Mouse (Mus musculus) intestine, embryonic 14.5 days (tissue): ENCODE measurements around the gene Lamtor3. TPM values are rescaled to one million over a fixed set of nuclear protein-coding genes. Genes with fewer than 3 reads are reported as not detected.
"Not testable (repeated sequence)": the region's sequence is repeated elsewhere in the genome, so short reads cannot be mapped to it uniquely, and the experiment has no call there.

Experiments used
- ATAC-seq: fragments of 200-750 bp; cut with Nextera tagmentation; replicated peaks from 2 replicates; pipeline ENCODE4 v1.8.0; 2017; ENCODE audit warnings: low read depth, moderate number of reproducible peaks, moderate TSS enrichment, moderate library complexity; ENCODE audit not compliant: low FRiP score, low TSS enrichment
- DNase-seq: peaks from one replicate; pipeline ENCODE4 v3.0.0-alpha.2; 2018; ENCODE audit warnings: low spot score
- H3K27ac ChIP-seq: fragments of 300-500 bp; sonication (generic); 2 replicates; pipeline ENCODE4 v1.5.1; 2014; ENCODE audit warnings: low read depth, mild to moderate bottlenecking, control low read depth
- H3K27me3 ChIP-seq: fragments of 300-500 bp; sonication (generic); replicated peaks from 2 replicates; pipeline ENCODE4 v1.6.1; 2014; ENCODE audit warnings: low read length, control low read depth; ENCODE audit not compliant: control insufficient read depth, insufficient read depth
- H3K36me3 ChIP-seq: fragments of 300-500 bp; sonication (generic); 2 replicates; pipeline ENCODE4 v1.6.1; 2014; ENCODE audit warnings: low read length, control low read depth; ENCODE audit not compliant: control insufficient read depth, insufficient read depth
- H3K4me1 ChIP-seq: fragments of 300-500 bp; sonication (generic); replicated peaks from 2 replicates; pipeline ENCODE4 v1.6.1; 2014; ENCODE audit warnings: low read length, control low read depth, mixed read lengths; ENCODE audit not compliant: control insufficient read depth, insufficient read depth
- H3K4me2 ChIP-seq: fragments of 300-500 bp; sonication (generic); 2 replicates; pipeline ENCODE4 v1.6.1; 2014; ENCODE audit warnings: low read length
- H3K4me3 ChIP-seq: fragments of 300-500 bp; sonication (generic); 2 replicates; pipeline ENCODE4 v1.5.1; 2014; ENCODE audit warnings: low read depth, low read length, control low read depth, mixed read lengths
- H3K9ac ChIP-seq: fragments of 300-500 bp; sonication (generic); 2 replicates; pipeline ENCODE4 v1.6.1; 2014; ENCODE audit warnings: mild to moderate bottlenecking, low read length
- H3K9me3 ChIP-seq: fragments of 300-500 bp; sonication (generic); 2 replicates; pipeline ENCODE4 v1.6.1; 2016; ENCODE audit warnings: low read length, control low read depth; ENCODE audit not compliant: control insufficient read depth
- WGBS: fragments of 180-500 bp; shearing (Covaris S2); extraction: QIAGEN DNeasy Blood & Tissue Kit; methylation state at CpG from one replicate; pipeline ENCODE4 v1.1.7; 2014; 5-methylcytosine and 5-hydroxymethylcytosine counted together
- polyA plus RNA-seq: library from polyadenylated mRNA; unstranded; fragments of >200 nt; fragmentation: Nextera tagmentation; extraction: Ambion mirVana; gene quantifications from 2 replicates; pipeline ENCODE4 v1.2.1, GENCODE M21; 2014

Gene Lamtor3
- polyA plus RNA-seq, 1 experiment from 2014 or later: 110 TPM

DNA sequence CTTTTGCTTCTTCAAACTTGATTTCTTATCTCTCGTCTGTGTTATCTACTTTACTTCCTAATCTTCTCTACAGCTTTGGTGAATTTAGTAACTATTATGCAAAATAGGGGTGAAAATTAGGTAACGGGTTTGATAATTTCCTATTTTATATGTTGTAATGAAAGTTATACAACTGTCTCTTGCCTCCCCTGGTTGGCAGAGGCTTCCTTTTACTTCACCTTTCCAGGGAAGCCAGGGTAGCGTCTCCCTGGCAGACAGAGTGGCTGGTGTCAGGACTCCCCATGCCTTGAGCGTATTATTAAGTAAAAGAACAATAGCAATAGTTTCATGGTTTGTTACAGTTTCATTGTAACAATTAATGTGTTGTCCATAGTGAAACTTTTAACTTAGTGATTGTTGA is 24.5 kb upstream of the Lamtor3 start:
- H3K4me3 ChIP-seq: no peak overlapping the region
- H3K4me1 ChIP-seq: no peaks in the 10 kb centered on the region
- no peaks in the 10 kb centered on the region for H3K9me3 ChIP-seq
- DNase-seq (no peak), ATAC-seq (no peak)
- no peak overlapping the region for H3K4me2 ChIP-seq
- WGBS: 89% methylated on average over 4 of the region's 4 CpGs
- no peak overlapping the region for H3K27ac ChIP-seq
- H3K27me3 ChIP-seq: no peaks in the 10 kb centered on the region
- H3K9ac ChIP-seq: no peak overlapping the region
- peaks cover 33% of the 10 kb centered on the region for H3K36me3 ChIP-seq

GRCm38 (mm10) chr3:137895196-137895595 is 23.1 kb upstream of the Lamtor3 start:
- Histone ChIP-seq H3K4me2 (no peak overlapping the region), H3K27ac (no peak overlapping the region), H3K9ac (no peak overlapping the region), H3K4me1 (no peaks in the 10 kb centered on the region), H3K27me3 (no peaks in the 10 kb centered on the region), H3K36me3 (peaks cover 31% of the 10 kb centered on the region), H3K4me3 (no peak overlapping the region), H3K9me3 (no peaks in the 10 kb centered on the region)
- no peak for DNase-seq
- ATAC-seq: no peak
- WGBS: 96% methylated on average over 3 of the region's 3 CpGs

DNA sequence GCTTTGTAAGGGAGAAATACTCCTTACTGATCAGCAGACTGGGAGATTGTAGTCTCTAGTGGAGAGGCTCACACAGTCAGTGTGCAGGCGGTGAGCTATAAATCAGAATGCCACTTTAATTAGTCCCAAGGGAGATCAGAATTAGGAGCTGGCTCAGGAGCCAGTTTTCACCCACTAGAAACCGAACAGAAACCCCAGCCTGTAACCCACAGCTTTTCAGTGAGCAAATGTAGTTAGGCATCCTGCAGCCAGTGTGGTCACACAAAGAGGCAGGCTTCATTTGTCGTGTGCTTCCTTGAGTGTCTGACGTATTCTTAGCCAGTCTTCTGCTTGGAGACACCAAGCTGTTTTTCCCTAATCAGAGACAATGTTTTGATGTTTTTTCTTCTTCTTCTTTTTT is 21.9 kb upstream of the Lamtor3 start:
- Histone ChIP-seq H3K4me2 (no peak overlapping the region), H3K9me3 (no peaks in the 10 kb centered on the region), H3K4me3 (no peak overlapping the region), H3K27me3 (no peaks in the 10 kb centered on the region), H3K27ac (no peak overlapping the region), H3K36me3 (peaks cover 31% of the 10 kb centered on the region), H3K4me1 (no peaks in the 10 kb centered on the region), H3K9ac (no peak overlapping the region)
- DNase-seq: no peak
- 77% methylated on average over 4 of the region's 4 CpGs for WGBS
- no peak for ATAC-seq

GRCm38 (mm10) chr3:137896867-137897266 is 21.4 kb upstream of the Lamtor3 start:
- Histone ChIP-seq H3K4me2 (no peak overlapping the region), H3K27me3 (no peaks in the 10 kb centered on the region), H3K4me1 (no peaks in the 10 kb centered on the region), H3K9ac (no peak overlapping the region), H3K36me3 (peaks cover 29% of the 10 kb centered on the region), H3K4me3 (no peak overlapping the region), H3K9me3 (no peaks in the 10 kb centered on the region), H3K27ac (no peak overlapping the region)
- 94% methylated on average over 3 of the region's 3 CpGs for WGBS
- ATAC-seq: no peak
- DNase-seq: no peak

DNA sequence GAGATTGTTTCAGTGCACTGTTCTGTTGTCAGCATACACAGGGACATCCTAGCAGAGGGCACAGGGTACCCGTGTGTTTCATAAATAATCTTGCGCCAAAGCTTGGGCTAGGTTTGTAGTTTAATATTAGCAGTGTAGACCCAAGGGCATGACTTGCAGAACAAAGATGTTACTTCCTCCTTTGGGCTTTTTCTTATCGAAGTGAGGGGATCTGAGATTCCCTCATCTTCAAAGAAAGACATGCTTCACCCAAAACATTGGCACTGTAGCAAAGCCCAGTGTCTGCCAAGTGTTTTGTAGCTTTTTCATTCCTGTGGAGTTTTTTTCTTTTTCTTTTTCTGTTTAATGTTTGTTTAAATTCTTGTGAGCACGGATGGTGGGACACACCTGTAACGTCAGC is 20.6 kb upstream of the Lamtor3 start:
- DNase-seq (no peak), ATAC-seq (no peak)
- Histone ChIP-seq H3K4me1 (no peaks in the 10 kb centered on the region), H3K4me3 (no peak overlapping the region), H3K4me2 (no peak overlapping the region), H3K9me3 (no peaks in the 10 kb centered on the region), H3K27ac (no peak overlapping the region), H3K27me3 (no peaks in the 10 kb centered on the region), H3K36me3 (peaks cover 28% of the 10 kb centered on the region), H3K9ac (no peak overlapping the region)
- 87% methylated on average over 5 of the region's 5 CpGs for WGBS

DNA sequence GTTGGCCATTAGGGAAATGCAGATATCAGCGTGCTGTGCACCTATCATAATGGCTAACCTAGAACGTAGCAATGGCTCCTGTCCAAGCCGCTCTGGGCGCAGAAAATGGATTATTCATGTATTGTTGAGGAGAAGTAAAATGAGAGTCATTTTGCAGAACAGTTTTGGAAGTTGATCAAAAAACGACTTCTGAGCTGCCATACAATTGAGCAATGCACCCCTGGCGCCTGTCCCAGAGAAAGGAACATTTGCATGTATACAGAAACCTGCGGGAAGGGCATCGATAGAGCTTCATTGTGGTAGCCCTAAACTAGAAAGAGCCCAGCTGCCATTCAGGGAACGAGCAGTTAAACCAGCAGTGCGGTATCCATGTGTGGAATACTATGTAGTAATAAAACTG is 18.2 kb upstream of the Lamtor3 start:
- H3K36me3 ChIP-seq: peaks cover 22% of the 10 kb centered on the region
- no peaks in the 10 kb centered on the region for H3K9me3 ChIP-seq
- 87% methylated on average over 10 of the region's 10 CpGs for WGBS
- H3K27ac ChIP-seq: no peak overlapping the region
- no peak overlapping the region for H3K9ac ChIP-seq
- H3K4me1 ChIP-seq: no peaks in the 10 kb centered on the region
- H3K4me2 ChIP-seq: no peak overlapping the region
- DNase-seq: no peak
- H3K4me3 ChIP-seq: no peak overlapping the region
- no peak for ATAC-seq
- no peaks in the 10 kb centered on the region for H3K27me3 ChIP-seq

- Histone ChIP-seq H3K9me3 (no peaks in the 10 kb centered on the region), H3K36me3 (0 out of 2 replicates have a peak, but pooled peaks cover 3% of the 10 kb centered on the region), H3K4me3 (no peak overlapping the region), H3K9ac (no peak overlapping the region), H3K27me3 (no peaks in the 10 kb centered on the region), H3K4me1 (peaks cover 6% of the 10 kb centered on the region), H3K4me2 (no peak overlapping the region), H3K27ac (no peak overlapping the region)
- WGBS: 56% methylated on average over 2 of the region's 2 CpGs
- ATAC-seq: no peak
- peak; percentile 15 for DNase-seq
Observed at GRCm38 (mm10) chr3:137913093-137913492, 5.2 kb upstream of the Lamtor3 start.

- H3K36me3 ChIP-seq, H3K9ac ChIP-seq, H3K4me2 ChIP-seq, H3K4me3 ChIP-seq, H3K27me3 ChIP-seq, ATAC-seq, H3K9me3 ChIP-seq, DNase-seq, H3K27ac ChIP-seq: not testable (repeated sequence)
- no CpG with 5 or more reads among the region's 1 CpGs for WGBS
- H3K4me1 ChIP-seq: peaks cover 12% of the 10 kb centered on the region
Observed at GRCm38 (mm10) chr3:137914567-137914966, 3.7 kb upstream of the Lamtor3 start.

DNA sequence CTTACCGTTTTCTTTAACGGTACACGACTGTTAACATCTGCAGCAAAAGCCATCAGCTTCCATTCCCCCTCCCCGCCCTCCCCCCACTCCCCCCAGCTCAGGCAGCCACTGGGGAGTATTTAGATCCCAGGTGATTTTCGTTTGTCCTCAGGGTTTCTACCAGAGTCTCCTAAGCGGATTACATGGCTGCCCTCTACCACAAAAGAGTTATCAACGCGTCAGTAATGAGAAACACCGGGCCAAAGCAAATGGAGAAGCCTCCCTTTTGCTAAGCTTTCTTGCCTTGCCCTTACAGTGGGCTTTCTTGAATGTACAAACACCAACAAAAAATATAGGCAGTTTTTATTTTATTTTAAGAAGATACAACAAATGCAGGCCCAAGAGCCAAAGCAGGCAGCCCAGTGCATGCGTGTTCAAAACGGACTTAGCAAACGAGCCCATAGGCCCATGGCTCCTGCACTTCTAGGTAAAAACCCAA is 573 bp upstream of the Lamtor3 start:
- ATAC-seq (peak; percentile 14; the same call in 1 of the 2 replicates), DNase-seq (no peak)
- Histone ChIP-seq H3K4me1 (peaks cover 14% of the 10 kb centered on the region), H3K9ac (peak overlapping the region; percentile 58), H3K4me3 (peak overlapping the region; percentile 63), H3K36me3 (peaks cover 17% of the 10 kb centered on the region), H3K9me3 (no peaks in the 10 kb centered on the region), H3K27ac (peak overlapping the region; percentile 62), H3K4me2 (peak overlapping the region; percentile 70), H3K27me3 (no peaks in the 10 kb centered on the region)
- WGBS: 27% methylated on average over 12 of the region's 12 CpGs
